Mouse (Mus musculus) CH12.LX (cell line): ENCODE data around the gene Pdgfra. TPM values are rescaled to one million over a fixed set of nuclear protein-coding genes. Genes with fewer than 3 reads are reported as not detected.

Experiments used
- DNase-seq: peaks from one replicate; pipeline ENCODE4 v3.0.0-alpha.2; 2013; ENCODE audit errors: extremely low read depth
- H3K27ac ChIP-seq: 2 replicates; pipeline ENCODE4 v1.5.1; 2012; ENCODE audit warnings: low read depth, mild to moderate bottlenecking, control low read depth, moderate library complexity; ENCODE audit not compliant: insufficient read depth
- H3K27me3 ChIP-seq: replicated peaks from 2 replicates; pipeline ENCODE3; 2012; ENCODE audit warnings: inconsistent platforms
- H3K36me3 ChIP-seq, 2 experiments: replicated peaks in 1 of 2; 2 replicates each; pipeline versions ENCODE3 to v1.6.1; 2012; ENCODE audit warnings: inconsistent platforms in 1 of 2, low read length in 1 of 2, mild to moderate bottlenecking in 1 of 2, mixed read lengths in 1 of 2, moderate library complexity in 1 of 2; ENCODE audit not compliant: control insufficient read depth in 1 of 2, insufficient read depth in 1 of 2
- H3K4me1 ChIP-seq, 2 experiments: 2 replicates each; pipeline ENCODE4 v1.6.1; 2012; ENCODE audit warnings: inconsistent platforms in 1 of 2, moderate library complexity in 1 of 2; ENCODE audit not compliant: insufficient read depth in 2 of 2, control insufficient read depth in 1 of 2
- H3K4me2 ChIP-seq: 2 replicates; pipeline ENCODE4 v1.6.1; 2012; ENCODE audit warnings: low read depth, mild to moderate bottlenecking, control low read depth; ENCODE audit not compliant: poor library complexity, insufficient read depth, severe bottlenecking
- H3K4me3 ChIP-seq, 3 experiments: fragments of 150-350 bp in 1 of 3; sonication (generic) in 1 of 3; replicated peaks in 1 of 3; 2 replicates each; pipeline versions ENCODE3 to v1.5.1; 2011 to 2012; ENCODE audit warnings: low read depth in 2 of 3, low read length in 2 of 3, mild to moderate bottlenecking in 2 of 3, moderate library complexity in 2 of 3, control low read depth in 1 of 3, improper control_type of control experiment in 1 of 3, inconsistent platforms in 1 of 3, mixed read lengths in 1 of 3; ENCODE audit not compliant: poor library complexity in 1 of 3
- H3K79me2 ChIP-seq: replicated peaks from 2 replicates; pipeline ENCODE4 v1.6.1; 2012; ENCODE audit warnings: mild to moderate bottlenecking, moderate library complexity; ENCODE audit not compliant: control insufficient read depth, poor library complexity, insufficient read depth, severe bottlenecking; ENCODE audit errors: extremely low read depth
- H3K9ac ChIP-seq: 2 replicates; pipeline ENCODE4 v1.6.1; 2012; ENCODE audit warnings: low read depth, mild to moderate bottlenecking, control low read depth, moderate library complexity; ENCODE audit not compliant: insufficient read depth
- H3K9me3 ChIP-seq: replicated peaks from 2 replicates; pipeline ENCODE3; 2012; ENCODE audit warnings: low read length, inconsistent platforms, mixed read lengths
- BHLHE40 ChIP-seq: IDR thresholded peaks from 2 replicates; pipeline ENCODE4 v1.6.1; 2011; ENCODE audit warnings: mild to moderate bottlenecking, low read depth, low read length, improper control_type of control experiment
- CHD1 ChIP-seq: IDR thresholded peaks from 2 replicates; pipeline ENCODE4 v1.6.1; 2012; ENCODE audit warnings: low read depth, low read length, improper control_type of control experiment, inconsistent platforms
- CHD2 ChIP-seq: IDR thresholded peaks from 2 replicates; pipeline ENCODE4 v1.6.1; 2011; ENCODE audit warnings: low read length, improper control_type of control experiment
- ELF1 ChIP-seq: IDR thresholded peaks from 2 replicates; pipeline ENCODE4 v1.6.1; 2014; ENCODE audit warnings: low read depth, mild to moderate bottlenecking, inconsistent platforms, low read length, improper control_type of control experiment
- EP300 ChIP-seq: IDR thresholded peaks from 2 replicates; pipeline ENCODE4 v1.6.1; 2011; ENCODE audit warnings: low read length, improper control_type of control experiment
- ETS1 ChIP-seq: conservative IDR thresholded peaks from 2 replicates; pipeline ENCODE4 v1.6.1; 2012; ENCODE audit warnings: low read depth, mild to moderate bottlenecking, inconsistent platforms, low read length, improper control_type of control experiment, moderate library complexity
- JUN ChIP-seq: IDR thresholded peaks from 2 replicates; pipeline ENCODE4 v1.6.1; 2011; ENCODE audit warnings: low read depth, mild to moderate bottlenecking, low read length, improper control_type of control experiment, moderate library complexity; ENCODE audit not compliant: insufficient read depth
- MAFK ChIP-seq: IDR thresholded peaks from 2 replicates; pipeline ENCODE4 v1.6.1; 2011; ENCODE audit warnings: low read length, improper control_type of control experiment; ENCODE audit not compliant: insufficient replicate concordance
- MAZ ChIP-seq: IDR thresholded peaks from 2 replicates; pipeline ENCODE4 v1.6.1; 2012; ENCODE audit warnings: low read depth, mild to moderate bottlenecking, inconsistent platforms, low read length, improper control_type of control experiment, moderate library complexity
- MEF2A ChIP-seq: IDR thresholded peaks from 2 replicates; pipeline ENCODE4 v1.6.1; 2014; ENCODE audit warnings: low read depth, mild to moderate bottlenecking, inconsistent platforms, low read length, improper control_type of control experiment, borderline replicate concordance
- NELFE ChIP-seq: IDR thresholded peaks from 2 replicates; pipeline ENCODE4 v1.6.1; 2011; ENCODE audit warnings: low read depth, low read length, improper control_type of control experiment
- RAD21 ChIP-seq: IDR thresholded peaks from 2 replicates; pipeline ENCODE4 v1.6.1; 2011; ENCODE audit warnings: low read depth, mild to moderate bottlenecking, low read length, improper control_type of control experiment, moderate library complexity
- RCOR1 ChIP-seq: conservative IDR thresholded peaks from 2 replicates; pipeline ENCODE4 v1.6.1; 2012; ENCODE audit warnings: low read depth, mild to moderate bottlenecking, inconsistent platforms, low read length, improper control_type of control experiment
- SIN3A ChIP-seq: IDR thresholded peaks from 2 replicates; pipeline ENCODE4 v1.6.1; 2012; ENCODE audit warnings: low read length, improper control_type of control experiment, inconsistent platforms
- SMC3 ChIP-seq: IDR thresholded peaks from 2 replicates; pipeline ENCODE4 v1.6.1; 2011; ENCODE audit warnings: low read depth, low read length, improper control_type of control experiment
- TBP ChIP-seq: conservative IDR thresholded peaks from 2 replicates; pipeline ENCODE4 v1.6.1; 2011; ENCODE audit warnings: low read depth, low read length, improper control_type of control experiment
- TCF12 ChIP-seq: IDR thresholded peaks from 2 replicates; pipeline ENCODE4 v1.6.1; 2014; ENCODE audit warnings: low read depth, mild to moderate bottlenecking, inconsistent platforms, low read length, improper control_type of control experiment
- ZKSCAN1 ChIP-seq: IDR thresholded peaks from 2 replicates; pipeline ENCODE4 v1.6.1; 2012; ENCODE audit warnings: low read depth, inconsistent platforms, low read length, improper control_type of control experiment, borderline replicate concordance
- ZMIZ1 ChIP-seq: IDR thresholded peaks from 2 replicates; pipeline ENCODE4 v1.6.1; 2012; ENCODE audit warnings: low read depth, mild to moderate bottlenecking, inconsistent platforms, low read length, improper control_type of control experiment
- ZNF384 ChIP-seq: IDR thresholded peaks from 2 replicates; pipeline ENCODE4 v1.6.1; 2012; ENCODE audit warnings: low read depth, low read length, improper control_type of control experiment, inconsistent platforms
- dilution Hi-C: fragments of 300-500 bp; cut with MboI; formaldehyde crosslinking; loops from 2 replicates; pipeline ENCODE4 v1.14.3; 2020; ENCODE audit warnings: low sequenced_read_pairs; ENCODE audit not compliant: extremely low pct_unique_long_range_greater_than_20kb, extremely low pct_ligation_motif_present
- in situ Hi-C: fragments of 300-500 bp; cut with MboI; formaldehyde crosslinking; loops from 3 replicates; pipeline ENCODE4 v1.14.3; 2019; ENCODE audit warnings: low sequenced_read_pairs, low pct_ligation_motif_present, low pct_unique_long_range_greater_than_20kb, mixed read lengths
- polyA plus RNA-seq: library from polyadenylated mRNA; unstranded; fragments of >175 nt; gene quantifications from 2 replicates; pipeline ENCODE4 v1.2.1, GENCODE M21; 2012; ENCODE audit warnings: low read depth; ENCODE audit not compliant: insufficient read length
- total RNA-seq, 2 experiments: library from RNA; depleted of rRNA; stranded (reverse); fragments of 300-350 nt in 1 of 2; fragments of >200 nt in 1 of 2; gene quantifications; 2 replicates each; pipeline ENCODE4 v1.2.3; 2012 to 2014

Gene Pdgfra
- total and polyA plus RNA-seq, 3 experiments, result 0.13 to 0.25 (median 0.13) TPM

GRCm38 (mm10) chr5:75171859-75172258 is 19.8 kb downstream of the Pdgfra start:
- in situ Hi-C loops, result loop anchor here (25.0 kb wide), 2 partner anchors 535 to 735 kb away; no protein-coding TSS in a partner anchor
- no peak overlapping the region for H3K4me3 ChIP-seq
- H3K27ac ChIP-seq, result no peak overlapping the region
- H3K4me1 ChIP-seq, result no peaks in the 10 kb centered on the region
- TF ChIP-seq BHLHE40 (no peak), MAZ (no peak), JUN (no peak), RCOR1 (no peak), SMC3 (no peak), RAD21 (no peak), CHD1 (no peak), NELFE (no peak), MAFK (no peak), ELF1 (no peak), CHD2 (no peak), TCF12 (no peak), SIN3A (no peak), ZMIZ1 (no peak), TBP (no peak), MEF2A (no peak), EP300 (no peak)
- H3K79me2 ChIP-seq, result no peaks in the 10 kb centered on the region
- no peaks in the 10 kb centered on the region for H3K36me3 ChIP-seq
- no peak overlapping the region for H3K9ac ChIP-seq
- dilution Hi-C loops, result no loop called here
- H3K9me3 ChIP-seq, result no peaks in the 10 kb centered on the region
- no peaks in the 10 kb centered on the region for H3K27me3 ChIP-seq
- H3K4me2 ChIP-seq, result no peak overlapping the region
- DNase-seq, result no peak

DNA sequence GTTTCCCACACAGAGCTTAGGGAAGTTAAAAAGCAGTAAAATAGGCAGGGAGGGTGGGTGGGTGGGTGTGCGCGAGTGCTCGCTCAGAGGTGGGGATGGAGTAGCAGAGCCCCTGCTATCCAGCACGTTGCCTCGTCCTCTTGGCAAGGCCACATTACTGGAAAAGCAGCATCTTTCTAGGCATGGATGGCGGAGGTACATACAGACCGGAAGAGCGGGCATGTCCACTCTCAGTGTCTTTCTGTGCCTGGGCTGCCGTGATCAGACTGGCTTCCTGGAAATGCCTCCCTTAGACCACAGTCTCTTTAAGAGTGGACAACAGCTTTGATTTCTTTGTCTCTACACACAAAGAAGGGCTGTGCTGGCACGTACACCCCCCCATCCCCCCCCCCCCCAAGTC is 27.2 kb downstream of the Pdgfra start:
- no peaks in the 10 kb centered on the region for H3K79me2 ChIP-seq
- H3K4me1 ChIP-seq, result peaks cover 2 to 4% of the 10 kb centered on the region in 2 experiments
- H3K4me2 ChIP-seq, result no peak overlapping the region
- no peak overlapping the region for H3K9ac ChIP-seq
- H3K36me3 ChIP-seq, result no peaks in the 10 kb centered on the region
- no peak for TF ChIP-seq TCF12
- TF ChIP-seq MAFK, result no peak
- TF ChIP-seq CHD2, result no peak
- no peak for TF ChIP-seq MEF2A
- TF ChIP-seq ZKSCAN1, result no peak
- no peak for TF ChIP-seq ETS1
- no peak for TF ChIP-seq ZNF384
- no peak for TF ChIP-seq EP300
- no peaks in the 10 kb centered on the region for H3K9me3 ChIP-seq
- dilution Hi-C loops, result no loop called here
- in situ Hi-C loops, result no loop called here
- no peak overlapping the region for H3K4me3 ChIP-seq
- no peak for DNase-seq
- no peak overlapping the region for H3K27ac ChIP-seq
- no peaks in the 10 kb centered on the region for H3K27me3 ChIP-seq
